Mouse (Mus musculus) limb, embryonic 11.5 days (tissue): ENCODE results near the gene Epha5. TPM values are rescaled to one million over a fixed set of nuclear protein-coding genes. Genes with fewer than 3 reads are reported as not detected.

Experiments
- ATAC-seq: fragments of 200-750 bp; cut with Nextera tagmentation; 2 replicates; pipeline ENCODE4 v1.8.0; 2017; ENCODE audit warnings: low read depth; ENCODE audit not compliant: insufficient number of reproducible peaks, low FRiP score, low TSS enrichment
- DNase-seq: peaks from one replicate; pipeline ENCODE4 v3.0.0-alpha.2; 2015; ENCODE audit warnings: low spot score
- H3K27ac ChIP-seq: fragments of 300-500 bp; sonication (generic); replicated peaks from 2 replicates; pipeline ENCODE4 v1.5.1; 2014; ENCODE audit warnings: low read depth, mild to moderate bottlenecking, low read length
- H3K27me3 ChIP-seq: fragments of 300-500 bp; sonication (generic); 2 replicates; pipeline ENCODE4 v1.6.1; 2014; ENCODE audit warnings: mild to moderate bottlenecking, low read length, mixed read lengths; ENCODE audit not compliant: control insufficient read depth, insufficient read depth
- H3K36me3 ChIP-seq: fragments of 300-500 bp; sonication (generic); 2 replicates; pipeline ENCODE4 v1.6.1; 2014; ENCODE audit warnings: mild to moderate bottlenecking, low read length, moderate library complexity, mixed read lengths; ENCODE audit not compliant: control insufficient read depth, insufficient read depth
- H3K4me1 ChIP-seq: fragments of 300-500 bp; sonication (generic); 2 replicates; pipeline ENCODE4 v1.6.1; 2014; ENCODE audit warnings: low read length, mixed read lengths; ENCODE audit not compliant: control insufficient read depth, insufficient read depth
- H3K4me2 ChIP-seq: fragments of 300-500 bp; sonication (generic); 2 replicates; pipeline ENCODE4 v1.6.1; 2014; ENCODE audit warnings: low read depth, mild to moderate bottlenecking, moderate library complexity; ENCODE audit not compliant: severe bottlenecking
- H3K4me3 ChIP-seq: fragments of 300-500 bp; sonication (generic); 2 replicates; pipeline ENCODE4 v1.5.1; 2014; ENCODE audit warnings: low read depth, low read length
- H3K9ac ChIP-seq: fragments of 300-500 bp; sonication (generic); 2 replicates; pipeline ENCODE4 v1.6.1; 2014; ENCODE audit warnings: mild to moderate bottlenecking, low read length
- H3K9me3 ChIP-seq: fragments of 300-500 bp; sonication (generic); 2 replicates; pipeline ENCODE4 v1.6.1; 2016; ENCODE audit warnings: low read length; ENCODE audit not compliant: control insufficient read depth
- WGBS: fragments of 180-500 bp; shearing (Covaris S2); extraction: QIAGEN DNeasy Blood & Tissue Kit; methylation state at CpG from one replicate; pipeline ENCODE4 v1.1.7; 2014; 5-methylcytosine and 5-hydroxymethylcytosine counted together
- polyA plus RNA-seq: library from polyadenylated mRNA; unstranded; fragments of >200 nt; fragmentation: Nextera tagmentation; extraction: Ambion mirVana; gene quantifications from 2 replicates; pipeline ENCODE4 v1.2.1, GENCODE M21; 2014

Gene Epha5
- polyA plus RNA-seq, 1 experiment from 2014 or later, result 2.7 TPM

DNA sequence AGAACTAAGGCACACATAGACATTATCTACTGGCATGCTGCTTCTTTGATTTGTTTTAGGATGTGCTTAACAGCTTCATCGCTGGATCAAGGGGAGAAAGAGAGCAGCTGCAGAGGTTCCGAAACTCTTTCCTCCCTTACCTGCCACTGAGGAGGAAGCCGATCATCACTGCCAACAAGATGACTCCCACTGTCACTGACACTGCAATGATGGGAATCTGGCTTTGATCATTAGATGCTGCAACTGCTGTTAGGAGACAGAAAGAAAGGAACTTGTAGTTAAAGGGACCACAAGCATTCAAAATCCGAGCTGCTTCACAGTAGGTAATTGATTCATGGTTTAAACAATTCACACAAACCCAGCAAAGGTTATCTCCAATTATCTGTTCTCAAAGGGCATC lies 275.0 kb downstream of the Epha5 start:
- ATAC-seq, result no peak

DNA sequence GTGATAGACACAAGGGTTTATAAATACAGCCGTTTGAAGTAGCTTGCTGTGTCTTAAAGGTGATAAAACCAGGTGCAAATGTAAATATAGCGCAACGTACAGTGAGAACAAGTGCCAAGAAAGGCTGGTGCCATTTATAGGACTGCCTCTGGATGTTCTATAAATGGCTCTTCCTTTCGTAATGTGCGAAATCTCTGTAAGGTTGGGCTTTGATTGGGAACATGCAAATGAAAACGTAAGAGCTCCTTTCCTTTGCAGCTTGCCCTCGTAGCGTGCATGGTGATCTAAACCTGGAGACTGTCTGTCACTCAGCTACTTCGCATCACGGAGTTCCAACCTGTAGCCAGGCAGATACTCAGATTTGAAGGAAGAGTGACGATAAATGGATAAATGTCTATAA lies 321.2 kb downstream of the Epha5 start:
- DNase-seq (no peak), ATAC-seq (no peak)
- H3K9me3 ChIP-seq, result no peaks in the 10 kb centered on the region
- H3K27me3 ChIP-seq, result no peaks in the 10 kb centered on the region
- H3K27ac ChIP-seq, result no peak overlapping the region
- no peak overlapping the region for H3K4me3 ChIP-seq
- no peaks in the 10 kb centered on the region for H3K4me1 ChIP-seq
- no peak overlapping the region for H3K9ac ChIP-seq
- no peaks in the 10 kb centered on the region for H3K36me3 ChIP-seq
- no peak overlapping the region for H3K4me2 ChIP-seq
- 88% methylated on average over 11 of the region's 11 CpGs for WGBS

More for the DNA sequence above, 275.0 kb downstream of the Epha5 start:
- Histone ChIP-seq H3K4me3 (no peak overlapping the region), H3K27ac (no peak overlapping the region), H3K36me3 (no peaks in the 10 kb centered on the region), H3K9me3 (no peaks in the 10 kb centered on the region), H3K4me2 (no peak overlapping the region), H3K9ac (no peak overlapping the region), H3K27me3 (no peaks in the 10 kb centered on the region), H3K4me1 (no peaks in the 10 kb centered on the region)
- 56% methylated on average over 4 of the region's 4 CpGs for WGBS
- DNase-seq, result no peak

DNA sequence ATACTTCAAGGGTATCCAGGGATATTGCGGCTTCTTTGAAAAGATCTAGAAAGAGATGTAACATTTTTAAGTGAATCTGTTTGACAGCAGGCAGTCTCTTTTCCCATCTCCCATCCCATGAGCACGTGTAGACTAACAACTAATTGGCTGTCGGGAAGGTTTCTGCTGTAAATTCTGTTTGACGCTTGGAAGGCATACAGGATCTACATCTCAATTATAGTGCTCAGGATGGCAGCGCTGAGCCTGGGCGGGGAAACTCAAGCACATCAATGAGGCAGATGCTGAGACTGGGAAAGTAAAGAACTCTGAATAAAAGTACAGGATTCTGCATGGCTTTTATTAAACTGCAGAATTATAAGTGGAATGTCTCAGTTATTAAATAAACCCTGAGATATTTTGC lies 335.9 kb downstream of the Epha5 start:
- Histone ChIP-seq H3K9me3 (no peaks in the 10 kb centered on the region), H3K27ac (no peak overlapping the region), H3K36me3 (no peaks in the 10 kb centered on the region), H3K4me3 (no peak overlapping the region), H3K4me1 (no peaks in the 10 kb centered on the region), H3K9ac (no peak overlapping the region), H3K4me2 (no peak overlapping the region), H3K27me3 (no peaks in the 10 kb centered on the region)
- 61% methylated on average over 6 of the region's 6 CpGs for WGBS
- ATAC-seq (no peak), DNase-seq (no peak)

DNA sequence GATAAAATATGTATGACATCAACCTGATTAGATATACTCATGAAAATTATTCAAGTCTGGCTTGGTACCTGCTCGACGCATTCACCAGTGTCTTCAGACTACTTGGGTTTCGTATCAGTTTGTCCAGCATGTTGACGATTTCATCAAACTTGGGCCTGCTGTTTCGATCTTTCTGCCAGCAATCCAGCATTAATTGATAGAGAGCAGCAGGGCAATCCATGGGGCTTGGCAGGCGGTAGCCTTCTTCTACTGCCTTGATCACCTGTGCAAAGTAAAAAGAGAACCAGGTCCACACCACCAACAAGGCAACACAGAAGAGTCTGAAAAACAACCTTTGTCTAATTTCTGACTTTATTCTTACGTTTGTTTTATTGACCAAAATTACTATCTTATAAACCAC lies 346.2 kb downstream of the Epha5 start:
- Histone ChIP-seq H3K4me1 (no peaks in the 10 kb centered on the region), H3K9me3 (no peaks in the 10 kb centered on the region), H3K36me3 (no peaks in the 10 kb centered on the region), H3K4me3 (no peak overlapping the region), H3K4me2 (no peak overlapping the region), H3K27me3 (no peaks in the 10 kb centered on the region), H3K9ac (no peak overlapping the region), H3K27ac (no peak overlapping the region)
- no peak for DNase-seq
- ATAC-seq, result no peak
- 90% methylated on average over 7 of the region's 7 CpGs for WGBS

DNA sequence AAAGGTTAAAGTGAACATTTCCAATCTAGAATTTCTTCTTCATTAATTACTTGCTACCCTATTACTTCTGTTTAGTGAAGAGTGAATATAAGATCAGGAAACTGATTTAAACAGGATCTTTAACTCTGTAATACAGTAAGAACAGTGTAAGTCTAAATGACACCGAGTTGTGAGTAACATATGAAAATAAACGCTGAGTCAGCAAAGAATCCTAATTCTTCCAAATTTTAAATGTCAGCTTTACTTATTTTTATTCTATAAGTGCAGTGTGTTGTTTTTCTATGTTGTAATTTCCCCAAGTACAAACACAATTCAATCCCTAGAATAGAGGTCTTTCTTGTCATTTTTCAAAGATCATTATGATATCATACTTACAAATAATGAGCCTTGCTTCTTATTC lies 363.3 kb downstream of the Epha5 start:
- no peak overlapping the region for H3K4me2 ChIP-seq
- H3K27me3 ChIP-seq, result no peaks in the 10 kb centered on the region
- no peaks in the 10 kb centered on the region for H3K4me1 ChIP-seq
- H3K4me3 ChIP-seq, result no peak overlapping the region
- WGBS, result 89% methylated on average over 2 of the region's 2 CpGs
- no peak overlapping the region for H3K9ac ChIP-seq
- DNase-seq (no peak), ATAC-seq (no peak)
- no peak overlapping the region for H3K27ac ChIP-seq
- H3K36me3 ChIP-seq, result no peaks in the 10 kb centered on the region
- H3K9me3 ChIP-seq, result no peaks in the 10 kb centered on the region

DNA sequence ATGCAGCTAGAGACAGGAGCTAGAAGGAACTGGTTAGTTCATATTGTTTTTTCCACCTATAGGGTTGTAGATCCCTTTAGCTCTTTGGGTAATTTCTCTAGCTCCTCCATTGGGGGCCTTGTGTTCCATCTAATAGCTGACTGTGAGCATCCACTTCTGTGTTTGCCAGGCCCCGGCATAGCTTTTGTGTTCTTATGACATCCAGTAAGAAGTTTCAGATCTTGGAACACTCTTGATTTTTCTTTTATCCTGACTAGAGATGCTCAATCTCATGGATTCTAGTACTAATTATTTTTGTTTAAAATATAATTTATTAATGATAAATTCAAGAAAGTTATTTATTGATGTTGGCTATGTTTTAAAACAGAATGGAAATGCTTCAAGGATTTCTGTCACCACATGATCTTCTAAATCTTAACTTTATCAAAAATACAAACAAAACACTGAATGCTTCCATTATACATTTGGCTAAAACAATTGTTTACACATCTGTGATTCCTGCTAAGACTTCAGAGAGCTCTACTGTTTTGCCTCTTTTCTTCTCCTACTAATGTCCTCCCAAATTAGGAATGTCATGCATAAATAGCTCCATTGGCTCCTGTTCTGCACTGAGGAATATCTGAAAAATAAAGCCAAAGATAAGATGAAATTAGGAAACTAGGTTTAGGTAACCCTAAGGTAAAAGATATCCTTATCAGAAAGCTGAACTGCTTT lies 379.8 kb downstream of the Epha5 start:
- ATAC-seq, result no peak
- Histone ChIP-seq H3K9ac (no peak overlapping the region), H3K4me1 (no peaks in the 10 kb centered on the region), H3K4me3 (no peak overlapping the region), H3K27me3 (no peaks in the 10 kb centered on the region), H3K27ac (no peak overlapping the region), H3K36me3 (no peaks in the 10 kb centered on the region), H3K9me3 (no peaks in the 10 kb centered on the region), H3K4me2 (no peak overlapping the region)
- no peak for DNase-seq
- WGBS, result 90% methylated on average over 1 of the region's 1 CpGs
